Mouse (Mus musculus) neural tube, embryonic 14.5 days (tissue): ENCODE measurements around the gene Mta3. TPM values are rescaled to one million over a fixed set of nuclear protein-coding genes. Genes with fewer than 3 reads are reported as not detected.
A peak's percentile ranks its signal among the peaks of the same experiment; 100 is the strongest.
"Not testable (repeated sequence)": the region's sequence is repeated elsewhere in the genome, so short reads cannot be mapped to it uniquely, and the experiment has no call there.

Source experiments
- ATAC-seq: fragments of 200-750 bp; cut with Nextera tagmentation; 2 replicates; pipeline ENCODE4 v1.8.0; 2017; ENCODE audit warnings: low read depth, mild to moderate bottlenecking, moderate TSS enrichment, moderate library complexity
- H3K27ac ChIP-seq: fragments of 300-500 bp; sonication (generic); 2 replicates; pipeline ENCODE4 v1.5.1; 2014; ENCODE audit warnings: low read depth, mild to moderate bottlenecking, control low read depth, low read length, moderate library complexity, mixed read lengths
- H3K27me3 ChIP-seq: fragments of 300-500 bp; sonication (generic); 2 replicates; pipeline ENCODE4 v1.6.1; 2014; ENCODE audit warnings: low read length; ENCODE audit not compliant: control insufficient read depth, insufficient read depth
- H3K36me3 ChIP-seq: fragments of 300-500 bp; sonication (generic); 2 replicates; pipeline ENCODE4 v1.6.1; 2014; ENCODE audit warnings: low read length, mixed read lengths; ENCODE audit not compliant: control insufficient read depth, insufficient read depth
- H3K4me1 ChIP-seq: fragments of 300-500 bp; sonication (generic); 2 replicates; pipeline ENCODE4 v1.6.1; 2014; ENCODE audit warnings: low read length; ENCODE audit not compliant: control insufficient read depth, insufficient read depth
- H3K4me2 ChIP-seq: fragments of 300-500 bp; sonication (generic); 2 replicates; pipeline ENCODE4 v1.6.1; 2014; ENCODE audit warnings: mild to moderate bottlenecking, low read depth, low read length, control low read depth
- H3K4me3 ChIP-seq: fragments of 300-500 bp; sonication (generic); 2 replicates; pipeline ENCODE4 v1.5.1; 2014; ENCODE audit warnings: low read depth, low read length, control low read depth, mixed read lengths
- H3K9ac ChIP-seq: fragments of 300-500 bp; sonication (generic); replicated peaks from 2 replicates; pipeline ENCODE4 v1.6.1; 2014; ENCODE audit warnings: low read depth, mild to moderate bottlenecking, control low read depth, low read length, mixed read lengths
- H3K9me3 ChIP-seq: fragments of 300-500 bp; sonication (generic); 2 replicates; pipeline ENCODE4 v1.6.1; 2016; ENCODE audit warnings: low read length; ENCODE audit not compliant: control insufficient read depth
- WGBS: fragments of 180-500 bp; shearing (Covaris S2); extraction: QIAGEN DNeasy Blood & Tissue Kit; methylation state at CpG from one replicate; pipeline ENCODE4 v1.1.7; 2014; 5-methylcytosine and 5-hydroxymethylcytosine counted together
- polyA plus RNA-seq: library from polyadenylated mRNA; unstranded; fragments of >200 nt; fragmentation: Nextera tagmentation; extraction: Ambion mirVana; gene quantifications from 2 replicates; pipeline ENCODE4 v1.2.1, GENCODE M21; 2014

Gene Mta3
- polyA plus RNA-seq, 1 experiment from 2014 or later, result 35.0 TPM

GRCm38 (mm10) chr17:83706594-83707126 lies 697 bp downstream of the Mta3 start:
- Histone ChIP-seq H3K9ac (peak overlapping the region; percentile 96), H3K4me2 (peak overlapping the region; percentile 60), H3K4me1 (peaks cover 4% of the 10 kb centered on the region), H3K4me3 (peak overlapping the region; percentile 80), H3K27me3 (no peaks in the 10 kb centered on the region), H3K27ac (peak overlapping the region; percentile 88), H3K36me3 (no peaks in the 10 kb centered on the region), H3K9me3 (no peaks in the 10 kb centered on the region)
- WGBS, result 1% methylated on average over 19 of the region's 19 CpGs
- peak; percentile 69 for ATAC-seq

DNA sequence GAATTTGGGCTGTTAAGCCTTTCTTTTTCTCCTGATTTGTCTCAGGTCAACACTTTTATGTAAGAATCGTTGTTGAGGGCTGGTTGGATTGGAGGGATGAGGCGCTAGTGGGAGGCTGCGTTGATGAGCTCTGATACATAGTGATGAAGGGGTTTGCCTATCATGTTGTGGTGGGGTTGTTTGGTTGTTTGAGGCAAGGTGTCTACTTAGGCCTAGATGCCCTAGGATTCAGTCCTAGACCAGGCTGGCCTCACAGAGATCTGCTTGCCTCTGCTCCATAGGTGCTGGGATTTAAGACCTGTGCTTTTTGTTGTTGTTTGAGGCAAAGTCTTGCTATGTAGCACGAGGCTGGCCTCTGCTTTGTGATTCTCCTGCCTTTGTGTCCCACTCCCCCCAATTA lies 1.4 kb downstream of the Mta3 start:
- H3K27me3 ChIP-seq, result no peaks in the 10 kb centered on the region
- peak overlapping the region; percentile 80; the same call in 1 of the 2 replicates for H3K4me3 ChIP-seq
- H3K36me3 ChIP-seq, result no peaks in the 10 kb centered on the region
- peak overlapping the region; percentile 60; the same call in 1 of the 2 replicates for H3K4me2 ChIP-seq
- no peak overlapping the region for H3K9ac ChIP-seq
- WGBS, result 75% methylated on average over 4 of the region's 4 CpGs
- H3K9me3 ChIP-seq, result no peaks in the 10 kb centered on the region
- no peak for ATAC-seq
- H3K27ac ChIP-seq, result no peak overlapping the region
- H3K4me1 ChIP-seq, result peaks cover 4% of the 10 kb centered on the region

DNA sequence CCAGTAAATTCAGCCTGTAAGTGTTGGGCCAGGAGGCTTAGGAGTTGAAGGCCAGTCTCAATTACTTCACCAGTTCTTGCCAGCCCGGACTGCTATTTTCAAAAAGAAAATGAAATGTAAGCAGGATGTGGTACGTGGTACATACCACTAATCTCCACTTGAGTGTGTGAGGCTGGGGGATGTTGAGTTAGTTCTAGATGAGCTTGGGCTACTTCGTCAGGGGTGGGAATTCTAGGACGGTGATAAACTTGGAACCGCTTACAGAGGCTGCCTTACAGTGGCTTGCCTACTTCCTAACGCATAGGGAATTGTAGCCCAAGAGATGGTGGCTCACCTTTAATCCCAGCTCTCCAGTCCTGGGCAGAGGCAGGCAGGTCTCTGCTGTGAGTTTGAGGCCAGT lies 1.9 kb downstream of the Mta3 start:
- WGBS, result 95% methylated on average over 6 of the region's 6 CpGs

DNA sequence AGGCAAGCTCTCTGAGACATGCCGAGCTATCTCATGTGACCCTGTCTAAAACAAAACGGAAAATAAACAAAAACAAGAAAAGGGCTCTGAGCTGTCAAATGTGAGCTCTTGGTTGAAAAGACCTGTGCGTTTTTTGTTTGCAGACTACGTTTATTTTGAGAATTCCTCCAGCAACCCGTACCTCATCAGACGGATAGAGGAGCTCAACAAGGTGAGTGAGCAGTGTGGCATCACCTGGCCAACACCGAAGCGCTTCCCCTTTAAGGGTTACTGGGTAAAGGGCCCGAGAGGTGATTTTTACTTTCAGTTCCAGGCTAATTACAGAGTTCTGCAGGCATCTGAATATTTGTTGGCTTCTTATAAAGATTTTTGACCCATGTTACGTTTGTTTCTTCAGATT lies 2.3 kb downstream of the Mta3 start:
- Histone ChIP-seq H3K36me3 (no peaks in the 10 kb centered on the region), H3K4me3 (no peak overlapping the region), H3K4me1 (peaks cover 4% of the 10 kb centered on the region), H3K9me3 (no peaks in the 10 kb centered on the region), H3K27ac (no peak overlapping the region), H3K4me2 (no peak overlapping the region), H3K27me3 (no peaks in the 10 kb centered on the region), H3K9ac (no peak overlapping the region)
- no peak for ATAC-seq
- WGBS, result 93% methylated on average over 10 of the region's 10 CpGs

More for the DNA sequence above, 1.9 kb downstream of the Mta3 start:
- no peaks in the 10 kb centered on the region for H3K36me3 ChIP-seq
- H3K4me1 ChIP-seq, result peaks cover 4% of the 10 kb centered on the region
- H3K4me2 ChIP-seq, result no peak overlapping the region
- no peak overlapping the region for H3K9ac ChIP-seq
- no peak overlapping the region for H3K27ac ChIP-seq
- no peak for ATAC-seq
- H3K27me3 ChIP-seq, result no peaks in the 10 kb centered on the region
- H3K9me3 ChIP-seq, result no peaks in the 10 kb centered on the region
- H3K4me3 ChIP-seq, result no peak overlapping the region

- H3K9ac ChIP-seq, result no peak overlapping the region
- H3K36me3 ChIP-seq, result no peaks in the 10 kb centered on the region
- H3K27me3 ChIP-seq, result no peaks in the 10 kb centered on the region
- WGBS, result 92% methylated on average over 6 of the region's 6 CpGs
- H3K4me3 ChIP-seq, result no peak overlapping the region
- H3K4me2 ChIP-seq, result no peak overlapping the region
- no peaks in the 10 kb centered on the region for H3K9me3 ChIP-seq
- ATAC-seq, result no peak
- peaks cover 4% of the 10 kb centered on the region for H3K4me1 ChIP-seq
- H3K27ac ChIP-seq, result no peak overlapping the region
These were observed 2.9 kb downstream of the Mta3 start for GRCm38 (mm10) chr17:83708891-83709290.

DNA sequence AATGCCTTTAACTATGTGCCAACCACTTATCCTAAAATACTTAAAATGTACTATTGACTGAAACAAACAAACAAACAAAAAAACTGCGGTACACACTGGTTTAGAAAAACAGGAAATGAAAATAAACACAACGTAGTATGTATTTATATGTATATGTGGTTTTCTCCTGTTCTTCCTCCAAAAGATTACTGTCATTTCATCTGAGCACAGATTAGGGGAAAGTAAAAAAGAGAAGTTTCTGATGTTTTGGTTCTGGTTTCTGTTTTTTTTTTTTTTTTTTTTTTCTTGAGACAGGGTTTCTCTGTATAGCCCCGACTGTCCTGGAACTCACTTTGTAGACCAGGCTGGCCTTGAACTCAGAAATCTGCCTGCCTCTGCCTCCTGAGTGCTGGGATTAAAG lies 3.6 kb downstream of the Mta3 start:
- not testable (repeated sequence) for H3K36me3 ChIP-seq, H3K4me1 ChIP-seq, H3K9ac ChIP-seq, H3K27ac ChIP-seq, H3K27me3 ChIP-seq, H3K4me3 ChIP-seq, H3K9me3 ChIP-seq, ATAC-seq, H3K4me2 ChIP-seq
- 89% methylated on average over 3 of the region's 3 CpGs for WGBS

DNA sequence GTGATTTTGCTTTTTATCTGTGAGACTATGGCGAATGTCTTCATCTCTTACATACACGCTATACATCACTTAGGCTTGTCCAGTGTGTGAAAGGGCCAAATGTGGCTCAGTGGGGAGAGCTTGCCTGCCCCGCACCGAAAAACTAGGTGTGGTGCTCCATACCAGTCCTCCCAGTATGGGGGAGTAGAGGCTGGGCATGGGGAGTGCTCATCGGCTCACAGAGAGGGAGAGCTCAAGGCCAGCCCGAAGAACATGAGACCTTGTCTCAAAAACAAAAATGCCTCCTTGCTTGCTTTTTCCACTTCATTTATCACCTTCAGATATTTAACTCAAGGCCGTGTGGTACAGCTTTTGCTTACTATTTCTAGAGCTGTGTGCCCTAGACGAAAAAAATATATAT lies 4.7 kb downstream of the Mta3 start:
- no peak for ATAC-seq
- Histone ChIP-seq H3K4me2 (no peak overlapping the region), H3K4me1 (peaks cover 4% of the 10 kb centered on the region), H3K27me3 (no peaks in the 10 kb centered on the region), H3K9ac (no peak overlapping the region), H3K4me3 (no peak overlapping the region), H3K36me3 (no peaks in the 10 kb centered on the region), H3K27ac (no peak overlapping the region), H3K9me3 (no peaks in the 10 kb centered on the region)
- 97% methylated on average over 8 of the region's 8 CpGs for WGBS

- H3K36me3 ChIP-seq, result no peaks in the 10 kb centered on the region; the same call in 1 of the 2 replicates
- H3K4me3 ChIP-seq, result no peak overlapping the region
- no peak overlapping the region for H3K27ac ChIP-seq
- H3K9me3 ChIP-seq, result no peaks in the 10 kb centered on the region
- peaks cover 4% of the 10 kb centered on the region; the same call in 1 of the 2 replicates for H3K4me1 ChIP-seq
- H3K4me2 ChIP-seq, result no peak overlapping the region
- ATAC-seq, result no peak
- H3K27me3 ChIP-seq, result no peaks in the 10 kb centered on the region
- H3K9ac ChIP-seq, result no peak overlapping the region
- WGBS, result 87% methylated on average over 9 of the region's 9 CpGs
These were observed 6.4 kb downstream of the Mta3 start for GRCm38 (mm10) chr17:83712341-83712740.

GRCm38 (mm10) chr17:83720449-83720848 lies 14.5 kb downstream of the Mta3 start:
- no peaks in the 10 kb centered on the region for H3K27me3 ChIP-seq
- no peaks in the 10 kb centered on the region for H3K4me1 ChIP-seq
- 88% methylated on average over 12 of the region's 12 CpGs for WGBS
- H3K4me2 ChIP-seq, result no peak overlapping the region
- H3K4me3 ChIP-seq, result no peak overlapping the region
- H3K9ac ChIP-seq, result no peak overlapping the region
- H3K27ac ChIP-seq, result no peak overlapping the region
- H3K36me3 ChIP-seq, result no peaks in the 10 kb centered on the region; the same call in 1 of the 2 replicates
- no peaks in the 10 kb centered on the region for H3K9me3 ChIP-seq
- no peak for ATAC-seq
